Comparison of ENCODE assay signal across 8 mouse cellular contexts in the genomic region with DNA sequence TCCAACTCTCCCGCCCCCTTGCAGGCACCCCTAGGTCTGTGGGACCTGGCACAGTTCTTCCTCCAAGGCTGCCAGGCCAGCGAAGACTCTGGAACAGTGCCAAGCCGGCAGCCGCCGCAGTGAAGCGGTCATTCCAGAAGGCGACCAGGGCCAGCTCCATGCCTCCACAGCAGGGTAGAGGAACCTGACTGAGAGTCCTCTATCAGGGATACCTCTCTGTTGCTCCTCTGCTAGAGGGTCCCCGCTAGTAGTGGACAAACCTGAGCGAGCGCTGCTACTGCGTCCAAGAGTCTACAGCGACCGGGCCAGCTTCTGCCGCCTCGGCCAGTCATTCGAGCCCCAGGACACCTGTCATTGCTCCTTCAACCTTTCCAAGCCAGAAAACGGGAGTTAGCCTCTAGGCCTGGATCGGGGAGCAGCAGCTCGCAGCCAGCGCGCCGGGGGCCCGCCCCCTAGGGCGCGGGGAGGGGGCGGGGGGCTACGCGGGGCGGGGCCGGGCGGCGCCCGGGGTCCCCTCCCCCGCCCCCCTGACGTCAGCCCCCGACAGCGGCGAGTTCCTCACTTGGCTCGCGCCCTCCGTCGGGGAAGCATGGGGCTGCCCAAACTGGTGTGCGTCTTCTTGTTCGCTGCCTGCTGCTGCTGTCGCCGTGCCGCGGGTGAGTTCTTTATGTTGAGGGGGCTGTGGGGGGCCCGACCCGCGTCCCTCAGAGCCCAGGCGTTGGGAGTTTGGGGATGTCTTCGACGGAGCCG. TPM values are rescaled to one million over a fixed set of nuclear protein-coding genes. Genes with fewer than 3 reads are reported as not detected.
DNase-seq lines count a peak whose midpoint lies in the region; ATAC-seq and TF ChIP-seq lines count a peak whose summit lies in the region.

Mcam (plus strand) TSS at position 369 of the 750 bp plus-strand sequence.

- H3K36me3 ChIP-seq in hindbrain, embryonic 14.5 days (replicated peaks; ENCODE audit: control insufficient read depth, insufficient read depth): no peaks in the 10 kb centered on the region
- 0 out of 2 replicates have a peak, but pooled peaks cover under 1% of the 10 kb centered on the region for H3K36me3 ChIP-seq in midbrain, embryonic 13.5 days

- H3K4me2 ChIP-seq in hindbrain, embryonic 14.5 days (replicated peaks): peak within 1 kb of the TSS; percentile 84
- peak within 1 kb of the TSS; percentile 85 for H3K4me2 ChIP-seq in midbrain, embryonic 13.5 days (replicated peaks)

- TF ChIP-seq CTCF in cerebellum, adult 2 months (IDR thresholded peaks at IDR 0.05; ENCODE audit: borderline replicate concordance, insufficient read depth, low read depth, low read length): no peak
- no peak for TF ChIP-seq CTCF in gastrocnemius, adult 2 months (IDR thresholded peaks at IDR 0.05)

- intact Hi-C loops in gastrocnemius, adult 2 months (cut with DNase I): loop anchor here (5.0 kb wide), 1 partner anchor 38 kb away; no protein-coding TSS in a partner anchor
- intact Hi-C loops in left cerebral cortex, postnatal 4 days (cut with DNase I): no loop called here

- under 1% methylated on average over 49 of the region's 55 CpGs for WGBS in cerebellum, adult 2 months
- under 1% methylated on average over 39 of the region's 55 CpGs for WGBS in hindbrain, embryonic 14.5 days
- WGBS in midbrain, embryonic 13.5 days: 2% methylated on average over 42 of the region's 55 CpGs

- peak within 1 kb of the TSS; percentile 76 for H3K27ac ChIP-seq in cerebellum, adult 2 months (ENCODE audit: insufficient read depth, low read length)
- peak within 1 kb of the TSS; percentile 94 for H3K27ac ChIP-seq in gastrocnemius, adult 2 months
- peak within 1 kb of the TSS; percentile 21; the same call in 1 of the 2 replicates for H3K27ac ChIP-seq in hindbrain, embryonic 14.5 days
- no peak within 1 kb of the TSS for H3K27ac ChIP-seq in midbrain, embryonic 13.5 days

- TF ChIP-seq POLR2A in cerebellum, adult 2 months (IDR thresholded peaks at IDR 0.05; ENCODE audit: borderline replicate concordance, insufficient read depth, low read length): peak; percentile 16; the same call in 1 of the 2 replicates

- peak within 1 kb of the TSS; percentile 62 for H3K4me3 ChIP-seq in cerebellum, adult 2 months (replicated peaks; ENCODE audit: insufficient read depth, low read depth, low read length)
- H3K4me3 ChIP-seq in gastrocnemius, adult 2 months: peak within 1 kb of the TSS; percentile 88
- peak within 1 kb of the TSS; percentile 42 for H3K4me3 ChIP-seq in hindbrain, embryonic 14.5 days (replicated peaks; ENCODE audit: low read length)
- H3K4me3 ChIP-seq in midbrain, embryonic 13.5 days (replicated peaks): peak within 1 kb of the TSS; percentile 46

- peaks cover 19% of the 10 kb centered on the region for H3K4me1 ChIP-seq in cerebellum, adult 2 months (ENCODE audit: control insufficient read depth, insufficient read depth, low read length)
- H3K4me1 ChIP-seq in hindbrain, embryonic 14.5 days (replicated peaks; ENCODE audit: control insufficient read depth, insufficient read depth, low read length): peaks cover 36% of the 10 kb centered on the region
- peaks cover 51% of the 10 kb centered on the region for H3K4me1 ChIP-seq in midbrain, embryonic 13.5 days (replicated peaks)

- no peak for DNase-seq in left cerebral cortex, adult 8-10 months (ENCODE audit: low spot score in 2 of 2)
- no peak for DNase-seq in left cerebral cortex, adult 9 months (ENCODE audit: low spot score in 2 of 2)
- peak; percentile 85 to 91 for DNase-seq in cerebellum, adult 2 months
- peak; percentile 88 for DNase-seq in gastrocnemius, adult 2 months
- peak; percentile 69 for DNase-seq in hindbrain, embryonic 14.5 days (ENCODE audit: low spot score)
- peak; percentile 87 for DNase-seq in left cerebral cortex, postnatal 4 days
- DNase-seq in thymus, postnatal 36 days: peak; percentile 49 to 69

- ATAC-seq in hindbrain, embryonic 14.5 days (ENCODE audit: low FRiP score): peak; percentile 28; the same call in 1 of the 2 replicates
- ATAC-seq in midbrain, embryonic 13.5 days: peak; percentile 38

- H3K9me3 ChIP-seq in hindbrain, embryonic 14.5 days (ENCODE audit: control insufficient read depth, low read length): no peaks in the 10 kb centered on the region
- no peaks in the 10 kb centered on the region for H3K9me3 ChIP-seq in midbrain, embryonic 13.5 days

- peak within 1 kb of the TSS; percentile 51 for H3K9ac ChIP-seq in hindbrain, embryonic 14.5 days
- peak within 1 kb of the TSS; percentile 65 for H3K9ac ChIP-seq in midbrain, embryonic 13.5 days (replicated peaks)

- H3K27me3 ChIP-seq in cerebellum, adult 2 months (ENCODE audit: control insufficient read depth, insufficient read depth, low read length): no peaks in the 10 kb centered on the region
- H3K27me3 ChIP-seq in hindbrain, embryonic 14.5 days (ENCODE audit: control insufficient read depth, insufficient read depth, low read length): peaks cover 62% of the 10 kb centered on the region
- H3K27me3 ChIP-seq in midbrain, embryonic 13.5 days: peaks cover 67% of the 10 kb centered on the region

RNA-seq across cellular contexts. Expression of gene Mcam, which starts in this region (rescaled TPM):
- total RNA-seq in left cerebral cortex, adult 8-10 months (2022): 10 to 100 TPM; 12.0 to 15.2 (median 13.9) TPM
- polyA plus RNA-seq in cerebellum, adult 2 months (2012; rRNA removed): 57.0 and 61.8 TPM in 2 replicates
- 10 to 100 TPM; 17.5 to 24.4 TPM for total RNA-seq in gastrocnemius, adult 2 months (2021)
- 12.6 and 13.6 TPM in 2 replicates for polyA plus RNA-seq in hindbrain, embryonic 14.5 days (2014; fragmentation: Nextera tagmentation; extraction: Ambion mirVana)
- 10 to 100 TPM; 13.7 to 16.9 TPM for total RNA-seq in left cerebral cortex, postnatal 4 days (2021)
- 11.6 and 13.7 TPM in 2 replicates for polyA plus RNA-seq in midbrain, embryonic 13.5 days (2015; fragmentation: Nextera tagmentation; extraction: Ambion mirVana)

Comparison
In these comparisons a context has a peak if more than half of its experiments do, and no peak if none do; other contexts are left out.
1. DNase-seq: peak in cerebellum, adult 2 months (2 of 2), gastrocnemius, adult 2 months (single experiment), hindbrain, embryonic 14.5 days (single experiment), left cerebral cortex, postnatal 4 days (single experiment) and thymus, postnatal 36 days (2 of 2); none in left cerebral cortex, adult 8-10 months (0 of 2) and left cerebral cortex, adult 9 months (0 of 2).
2. Peak in every context shown above with its lines, with median percentiles within 50 percentile points of each other: H3K4me3 ChIP-seq.